Mouse (Mus musculus) skeletal muscle tissue, adult 2 months (tissue): ENCODE data around the gene Calhm2.
"Not testable (repeated sequence)": the region's sequence is repeated elsewhere in the genome, so short reads cannot be mapped to it uniquely, and the experiment has no call there.

Experiments
- DNase-seq: peaks from one replicate; pipeline ENCODE4 v3.0.0-alpha.2; 2012; ENCODE audit warnings: low read depth, low spot score

Gene Calhm2

DNA sequence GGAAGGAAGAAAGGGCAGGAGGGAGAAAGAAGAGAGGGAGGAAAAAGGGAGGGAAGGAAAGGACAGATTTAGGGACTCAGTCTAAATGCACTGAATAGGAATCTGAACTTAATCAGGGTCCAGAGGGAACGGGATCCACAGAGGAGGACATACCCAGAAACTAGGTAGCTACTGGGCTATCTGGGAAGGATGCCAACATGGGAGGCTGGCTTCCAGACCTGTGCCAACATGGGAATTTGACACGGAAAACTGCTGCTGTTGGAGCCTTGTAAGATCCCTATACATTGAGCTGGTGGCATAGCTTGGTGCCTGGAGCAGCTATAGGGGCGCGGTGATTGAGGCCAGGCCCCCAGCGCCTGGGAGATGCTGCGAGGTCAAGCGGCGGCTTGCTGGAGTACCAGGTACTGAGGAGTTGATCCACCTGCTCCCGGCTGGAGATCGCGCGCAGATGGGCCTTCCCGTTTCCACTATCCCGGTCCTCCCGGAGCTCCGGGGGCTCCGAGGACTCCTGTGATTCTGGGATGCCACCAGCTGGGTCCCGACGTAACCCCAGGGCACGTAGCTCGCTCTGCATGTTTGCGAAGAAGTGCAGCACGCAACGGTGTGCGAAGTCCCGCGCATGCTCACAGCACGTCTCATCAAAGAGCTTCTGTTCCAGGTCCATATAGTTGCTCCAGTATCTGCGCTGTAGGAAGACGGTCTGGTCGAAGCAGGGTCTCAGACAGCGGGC lies 13.4 kb upstream of the Calhm2 start:
- no peak for DNase-seq

DNA sequence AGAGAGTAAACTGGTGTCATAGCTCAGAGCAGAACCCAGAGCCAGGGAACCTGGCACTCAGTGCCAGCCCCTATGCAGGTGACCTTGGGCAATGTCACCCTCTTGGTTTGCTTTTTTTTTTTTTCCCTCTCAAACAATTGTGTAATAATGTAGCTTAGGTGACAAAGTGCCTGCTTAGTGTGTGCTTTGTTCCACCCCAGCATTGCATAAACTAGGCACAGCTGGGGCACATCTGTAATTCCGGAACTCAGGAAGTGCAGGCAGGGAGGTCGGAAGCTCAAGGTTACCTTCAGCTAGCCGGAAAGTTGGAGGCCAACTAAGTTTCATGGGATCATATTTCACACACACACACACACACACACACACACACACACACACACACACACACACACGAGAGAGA lies 11.8 kb upstream of the Calhm2 start:
- no peak for DNase-seq

DNA sequence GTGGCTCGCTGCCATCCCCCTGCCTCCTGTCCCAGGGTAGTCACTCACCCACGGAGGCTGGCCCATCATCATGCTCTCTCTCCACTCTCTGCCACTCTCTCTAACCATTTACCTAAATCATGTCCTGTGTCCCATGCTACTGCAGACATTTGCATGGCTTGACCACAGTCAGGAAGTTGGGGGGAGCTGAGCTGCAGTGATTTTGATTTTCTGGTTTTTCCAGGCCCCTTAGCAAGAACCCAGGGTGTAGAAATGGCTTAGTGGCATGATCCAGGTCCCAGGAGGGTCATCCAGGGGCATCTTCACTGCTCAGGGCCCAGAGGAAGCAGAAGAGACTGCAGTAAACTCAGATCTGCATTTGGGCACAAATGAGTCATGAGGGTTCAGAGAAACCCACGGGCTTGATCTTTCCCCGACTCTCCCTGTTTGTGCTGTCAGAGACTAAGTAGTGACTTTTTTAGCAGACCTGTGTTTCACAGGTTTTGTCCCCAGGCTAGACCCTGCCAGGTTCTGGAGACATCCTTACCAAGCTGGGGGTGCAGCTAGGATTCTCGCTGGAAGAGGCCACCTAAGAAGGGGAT lies 10.3 kb upstream of the Calhm2 start:
- DNase-seq, result no peak

DNA sequence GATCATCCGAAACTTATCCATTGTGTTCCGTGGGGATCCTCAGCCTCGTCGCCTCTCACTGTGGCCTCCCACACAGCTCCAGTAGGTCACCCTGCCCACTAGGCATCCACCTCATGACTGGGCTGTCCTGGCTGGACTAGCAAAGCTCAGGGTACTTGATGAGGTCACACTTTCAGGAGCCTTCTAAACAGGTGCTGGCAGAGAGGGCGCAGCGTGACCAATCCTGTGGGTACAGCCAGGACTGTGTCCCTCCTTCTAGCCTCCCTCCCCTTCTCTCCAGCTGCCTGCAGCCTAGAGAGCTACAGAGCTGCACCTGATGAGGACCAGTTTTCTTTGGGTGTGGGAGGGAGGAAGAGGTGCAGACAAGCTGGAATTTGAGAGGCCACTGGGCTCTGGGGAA lies 6.1 kb upstream of the Calhm2 start, which contains the start of gene Calhm1:
Gene Calhm1, minus strand, starts transcription at position 101 of the 400 bp plus-strand sequence.
- DNase-seq, result no peak

- DNase-seq, result no peak
These were observed 4.3 kb upstream of the Calhm2 start for GRCm38 (mm10) chr19:47142438-47142837.

GRCm38 (mm10) chr19:47139611-47140010 lies 1.5 kb upstream of the Calhm2 start:
- DNase-seq, result not testable (repeated sequence)

GRCm38 (mm10) chr19:47137051-47137581 lies 978 bp downstream of the Calhm2 start:
- peak; percentile 91 for DNase-seq

DNA sequence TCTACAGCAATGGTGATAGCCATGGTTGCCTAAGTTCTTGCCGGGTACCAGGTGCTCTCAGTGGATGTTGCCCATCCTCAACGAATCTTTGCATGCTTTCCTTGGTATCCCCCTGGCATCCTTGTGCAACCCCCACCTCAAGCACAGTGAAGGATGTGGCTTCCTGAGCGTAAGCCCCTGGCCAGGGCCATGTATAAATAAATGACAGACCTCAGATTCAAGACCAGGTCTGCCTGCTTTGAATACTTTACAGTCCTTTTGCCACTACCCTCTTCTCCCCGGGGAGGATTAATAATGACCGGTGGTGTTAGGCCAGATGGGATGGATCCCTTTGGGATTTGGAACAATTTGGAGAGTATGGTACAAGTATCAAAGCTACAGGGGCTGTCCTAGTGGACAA lies 1.9 kb downstream of the Calhm2 start:
- no peak for DNase-seq

DNA sequence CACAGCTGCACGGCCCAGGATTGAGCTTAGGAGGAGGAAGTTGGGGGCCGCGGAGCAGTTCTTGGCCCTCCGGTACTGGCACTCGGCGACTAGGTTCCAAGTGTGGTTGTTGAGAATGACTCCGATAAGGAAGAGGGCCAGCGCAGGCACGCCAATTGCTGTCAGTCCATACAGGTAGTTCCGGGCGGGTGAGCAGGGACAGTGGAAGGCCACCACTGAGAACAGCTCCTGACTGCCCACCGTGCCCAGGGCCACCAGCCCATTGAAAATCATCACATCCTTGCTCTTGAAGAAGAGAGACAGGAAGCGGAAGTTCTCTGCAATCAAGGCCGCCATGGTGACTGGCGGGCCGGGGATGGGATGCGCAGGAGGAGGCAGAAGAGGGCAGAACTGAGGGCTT lies 2.5 kb downstream of the Calhm2 start:
- no peak for DNase-seq

DNA sequence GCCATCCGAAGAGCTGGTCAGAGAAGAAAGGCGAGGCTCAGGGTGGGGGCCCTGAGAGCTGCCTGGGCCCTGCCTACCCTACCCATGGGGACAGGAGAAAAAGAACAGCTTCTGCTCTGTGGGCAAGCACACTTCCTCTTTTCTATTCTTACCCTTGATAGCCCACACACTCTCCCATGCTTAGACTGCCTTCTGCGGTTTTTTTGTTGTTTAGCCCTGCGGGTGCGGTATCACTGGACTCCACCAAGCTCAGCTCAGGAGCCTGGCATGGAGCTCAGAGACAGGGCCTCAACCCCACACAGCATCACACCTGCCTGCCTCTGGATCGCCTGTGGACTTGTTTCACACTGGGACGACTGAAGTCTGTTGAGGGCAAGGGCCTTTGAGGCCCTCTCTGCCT lies 4.9 kb downstream of the Calhm2 start:
- DNase-seq, result peak; percentile 50

GRCm38 (mm10) chr19:47130551-47131125 lies 7.5 kb downstream of the Calhm2 start:
- no peak for DNase-seq

GRCm38 (mm10) chr19:47128835-47129234 lies 9.3 kb downstream of the Calhm2 start:
- no peak for DNase-seq

DNA sequence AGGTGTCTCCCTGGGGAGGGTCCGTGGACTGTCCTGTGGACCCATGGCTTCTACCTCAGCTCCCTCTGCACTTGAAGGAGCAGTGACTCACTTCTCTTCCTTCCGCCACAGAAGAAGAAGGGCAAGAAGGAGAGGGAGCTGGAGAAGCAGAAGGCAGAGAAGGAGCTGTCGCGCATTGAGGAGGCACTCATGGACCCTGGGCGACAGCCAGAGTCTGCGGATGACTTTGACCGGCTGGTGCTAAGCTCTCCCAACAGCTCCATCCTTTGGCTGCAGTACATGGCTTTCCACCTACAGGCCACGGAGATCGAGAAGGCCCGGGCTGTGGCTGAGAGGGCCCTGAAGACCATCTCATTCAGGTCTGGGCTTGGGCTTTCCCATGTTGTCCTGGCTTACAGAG lies 9.9 kb downstream of the Calhm2 start:
- DNase-seq, result no peak

- no peak for DNase-seq
These were observed 15.3 kb downstream of the Calhm2 start for GRCm38 (mm10) chr19:47122802-47123201.

GRCm38 (mm10) chr19:47121054-47121453 lies 17.0 kb downstream of the Calhm2 start:
- no peak for DNase-seq

- no peak for DNase-seq
These were observed 19.5 kb downstream of the Calhm2 start for GRCm38 (mm10) chr19:47118634-47119033.

GRCm38 (mm10) chr19:47104641-47105271 lies 33.3 kb downstream of the Calhm2 start:
- DNase-seq, result no peak

DNA sequence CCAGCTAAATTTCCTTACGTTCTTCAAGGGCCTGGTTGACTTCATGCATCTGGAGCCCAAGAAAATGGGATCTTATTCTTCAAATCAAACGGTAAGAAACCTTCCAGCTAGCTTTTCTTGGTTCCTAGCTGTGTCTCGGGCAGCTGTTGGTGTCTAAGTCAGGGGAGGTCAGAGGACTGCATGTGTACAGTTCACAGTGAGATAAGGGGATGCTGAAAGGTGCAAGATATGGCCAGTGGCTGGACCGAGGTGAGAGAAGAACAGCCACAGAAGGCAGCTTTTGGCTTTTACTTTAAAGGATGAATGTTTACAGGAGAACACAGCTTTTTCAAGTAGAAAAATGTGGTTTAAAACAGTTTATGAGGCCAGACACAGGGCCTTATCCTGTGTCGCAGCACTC lies 37.0 kb downstream of the Calhm2 start:
- no peak for DNase-seq

DNA sequence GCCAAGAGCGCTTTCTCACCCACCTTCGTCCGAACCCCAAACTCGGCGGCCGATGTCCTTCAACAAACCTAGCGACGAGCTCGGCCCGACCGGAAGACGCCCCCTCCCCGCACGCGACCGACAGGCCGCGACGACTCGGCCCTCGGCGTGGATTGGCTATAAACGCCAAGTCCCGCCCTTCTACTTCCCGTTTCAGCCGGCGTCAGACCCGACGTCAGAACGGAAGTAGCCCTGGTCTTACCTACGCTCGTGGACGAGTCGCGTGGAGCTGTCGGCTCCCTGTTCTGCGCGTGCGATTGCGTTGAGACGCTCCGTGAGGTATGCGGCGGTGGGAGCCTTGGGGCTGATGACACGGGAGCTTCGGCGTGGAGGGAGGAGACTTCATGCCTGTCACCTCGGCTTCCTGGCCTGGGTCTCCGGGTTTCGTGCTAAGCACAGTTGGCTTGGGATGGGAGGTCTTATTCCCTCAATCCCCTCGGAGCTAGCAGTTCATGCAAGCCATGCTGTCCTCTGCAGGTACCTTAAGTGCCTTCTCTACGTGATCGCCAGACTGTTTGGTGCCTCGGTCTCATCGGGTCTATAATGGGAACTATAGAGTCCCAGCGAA lies 47.4 kb downstream of the Calhm2 start, which contains the start of the genes Usmg5 and Pdcd11:
Gene Usmg5, minus strand, starts transcription at position 98 of the 607 bp plus-strand sequence.
Gene Pdcd11, plus strand, starts transcription at position 219 of the 607 bp plus-strand sequence.
- DNase-seq, result peak; percentile 95

GRCm38 (mm10) chr19:47089718-47090525 lies 48.2 kb downstream of the Calhm2 start:
- no peak for DNase-seq

- DNase-seq, result no peak
These were observed 49.9 kb downstream of the Calhm2 start for GRCm38 (mm10) chr19:47088226-47088625.
